Mouse (Mus musculus): ENCODE measurements around the gene Supt5. TPM values are rescaled to one million over a fixed set of nuclear protein-coding genes. Genes with fewer than 3 reads are reported as not detected.
A peak's percentile ranks its signal among the peaks of the same experiment; 100 is the strongest.
"Not testable (repeated sequence)": the region's sequence is repeated elsewhere in the genome, so short reads cannot be mapped to it uniquely, and the experiment has no call there.

Supt5 gene
- total RNA-seq (2021), result 100 to 1,000 TPM; 111 TPM

GRCm38 (mm10) chr7:28338108-28338998, at the start of gene Supt5:
TSS of gene Supt5 (minus strand) at chr7:28338746.
- intact Hi-C loops (cut with DNase I), result no loop called here
- DNase-seq, result peak; percentile 97

- not testable (repeated sequence) for DNase-seq
Observed at GRCm38 (mm10) chr7:28387384-28387783, 48.8 kb upstream of the Supt5 start.

GRCm38 (mm10) chr7:28386877-28387276, 48.3 kb upstream of the Supt5 start:
- intact Hi-C loops (cut with DNase I); DNase-seq: not testable (repeated sequence)

More at GRCm38 (mm10) chr7:28387384-28387783, 48.8 kb upstream of the Supt5 start:
- intact Hi-C loops (cut with DNase I), result not testable (repeated sequence)

GRCm38 (mm10) chr7:28386462-28386861, 47.9 kb upstream of the Supt5 start:
- intact Hi-C loops (cut with DNase I), result no loop called here

GRCm38 (mm10) chr7:28386007-28386406, 47.5 kb upstream of the Supt5 start:
- intact Hi-C loops (cut with DNase I), result no loop called here
- DNase-seq, result no peak

More at GRCm38 (mm10) chr7:28386462-28386861, 47.9 kb upstream of the Supt5 start:
- DNase-seq, result peak; percentile 84

- DNase-seq, result no peak
- intact Hi-C loops (cut with DNase I), result no loop called here
Observed at GRCm38 (mm10) chr7:28385196-28385595, 46.6 kb upstream of the Supt5 start.

GRCm38 (mm10) chr7:28384162-28384561, 45.6 kb upstream of the Supt5 start:
- intact Hi-C loops (cut with DNase I), result no loop called here
- DNase-seq, result no peak

GRCm38 (mm10) chr7:28383606-28384005, 45.1 kb upstream of the Supt5 start:
- intact Hi-C loops (cut with DNase I), result no loop called here

GRCm38 (mm10) chr7:28382981-28383396, 44.4 kb upstream of the Supt5 start:
- no peak for DNase-seq
- intact Hi-C loops (cut with DNase I), result no loop called here

More at GRCm38 (mm10) chr7:28383606-28384005, 45.1 kb upstream of the Supt5 start:
- no peak for DNase-seq

- intact Hi-C loops (cut with DNase I), result no loop called here
- no peak for DNase-seq
Observed at GRCm38 (mm10) chr7:28382347-28382951, 43.9 kb upstream of the Supt5 start.

GRCm38 (mm10) chr7:28381938-28382337, 43.4 kb upstream of the Supt5 start:
- peak; percentile 48 for DNase-seq
- intact Hi-C loops (cut with DNase I), result no loop called here

GRCm38 (mm10) chr7:28381017-28381790, 42.7 kb upstream of the Supt5 start:
- intact Hi-C loops (cut with DNase I), result no loop called here

GRCm38 (mm10) chr7:28380237-28381016, 41.9 kb upstream of the Supt5 start, which contains the start of gene Zfp36:
TSS of gene Zfp36 (minus strand) at chr7:28380253.
- intact Hi-C loops (cut with DNase I), result no loop called here

More at GRCm38 (mm10) chr7:28381017-28381790, 42.7 kb upstream of the Supt5 start:
- peak; percentile 23 for DNase-seq

GRCm38 (mm10) chr7:28378769-28379651, 40.5 kb upstream of the Supt5 start:
- DNase-seq, result peak; percentile 78
- intact Hi-C loops (cut with DNase I), result no loop called here

More at GRCm38 (mm10) chr7:28380237-28381016, 41.9 kb upstream of the Supt5 start, which contains the start of gene Zfp36:
- no peak for DNase-seq

- intact Hi-C loops (cut with DNase I), result no loop called here
- peak; percentile 19 for DNase-seq
Observed at GRCm38 (mm10) chr7:28378066-28378690, 39.6 kb upstream of the Supt5 start.

- intact Hi-C loops (cut with DNase I), result no loop called here
- peak; percentile 21 for DNase-seq
Observed at GRCm38 (mm10) chr7:28377190-28378065, 38.9 kb upstream of the Supt5 start.

- intact Hi-C loops (cut with DNase I), result no loop called here
- DNase-seq, result peak; percentile 27
Observed at GRCm38 (mm10) chr7:28376011-28376771, 37.6 kb upstream of the Supt5 start.
